Mouse (Mus musculus) fibroblast of lung, adult 2 months (primary cell): ENCODE measurements around the gene Nwd1.
A peak's percentile ranks its signal among the peaks of the same experiment; 100 is the strongest.
"Not testable (repeated sequence)": the region's sequence is repeated elsewhere in the genome, so short reads cannot be mapped to it uniquely, and the experiment has no call there.

ENCODE experiments used
- DNase-seq: peaks from one replicate; pipeline ENCODE4 v3.0.0-alpha.2; 2011; ENCODE audit warnings: low read depth

Gene Nwd1

DNA sequence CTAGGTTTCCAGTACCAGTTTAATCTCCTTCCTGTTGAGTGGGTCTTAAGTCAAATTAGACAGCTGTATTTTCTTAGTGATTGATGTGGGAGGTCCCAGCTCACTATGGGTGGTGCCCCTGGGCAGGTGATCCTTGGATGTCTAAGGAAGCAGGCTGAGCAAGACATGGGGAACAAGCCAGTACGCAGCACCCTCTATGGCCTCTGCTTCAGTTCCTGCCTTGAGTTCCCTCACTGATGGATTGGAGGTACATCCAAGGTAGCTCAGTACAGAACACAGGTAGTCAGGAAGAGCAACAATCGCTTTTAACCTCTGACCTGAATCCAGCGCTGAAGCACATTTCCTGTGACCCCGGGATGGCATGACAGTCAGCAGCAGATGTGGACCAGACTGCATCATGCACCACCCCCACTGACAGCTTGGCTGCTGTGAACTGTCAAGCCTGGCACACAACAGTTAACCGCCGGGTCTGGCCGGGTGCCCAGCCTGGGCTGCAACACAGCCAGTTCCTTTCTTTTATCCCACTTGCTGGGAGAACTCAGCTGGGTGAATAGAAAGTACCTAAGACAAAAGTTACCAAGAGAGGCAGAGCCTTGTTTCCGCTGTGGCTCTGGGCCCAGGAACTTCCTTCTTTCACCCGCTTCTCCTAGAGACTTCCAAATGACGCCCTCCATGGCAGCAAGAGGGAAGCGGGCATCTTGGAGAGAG, at the start of gene Nwd1:
Gene Nwd1 (plus strand): TSS at position 652 of the 708 bp plus-strand sequence.
- DNase-seq, result peak; percentile 78

GRCm38 (mm10) chr8:72642885-72643284, 3.6 kb upstream of the Nwd1 start:
- no peak for DNase-seq

DNA sequence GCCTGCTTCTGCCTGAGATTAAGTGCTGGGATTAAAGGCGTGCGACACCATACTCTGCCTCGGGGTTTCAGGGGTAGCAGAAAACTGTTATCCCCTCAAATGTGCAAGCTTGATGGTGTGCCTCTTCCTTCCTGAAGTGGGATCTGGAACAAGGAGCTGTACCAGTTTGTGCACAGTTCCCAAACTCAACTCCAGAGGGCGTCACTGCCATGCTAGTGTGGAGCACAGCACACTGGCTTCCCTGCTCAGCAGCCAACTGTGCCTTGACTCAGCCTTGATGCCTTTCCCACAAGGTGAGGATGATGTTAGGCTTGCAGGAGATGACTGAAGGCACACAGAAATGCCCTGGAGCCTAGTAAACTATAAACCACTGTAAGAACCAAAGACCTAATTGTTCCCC, 1.9 kb upstream of the Nwd1 start:
- DNase-seq, result no peak

DNA sequence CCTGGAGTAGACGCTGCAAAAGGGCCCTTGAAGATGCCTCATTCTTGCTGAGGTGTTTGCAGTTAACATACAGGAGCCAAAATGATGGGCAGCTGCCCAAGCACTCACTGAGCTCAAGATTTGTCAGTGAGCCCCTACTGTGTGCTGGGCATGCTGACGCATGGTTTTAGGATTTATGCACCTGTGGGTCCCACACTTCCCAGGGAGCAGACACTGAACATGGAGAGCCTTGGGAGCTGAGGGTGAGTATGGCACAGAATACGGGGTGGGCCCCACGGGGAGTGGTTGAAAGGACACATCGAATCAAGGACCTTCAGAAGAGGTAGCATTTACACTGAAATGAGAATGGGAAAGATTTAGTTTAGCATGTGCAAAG, 245 bp downstream of the Nwd1 start:
- no peak for DNase-seq

DNA sequence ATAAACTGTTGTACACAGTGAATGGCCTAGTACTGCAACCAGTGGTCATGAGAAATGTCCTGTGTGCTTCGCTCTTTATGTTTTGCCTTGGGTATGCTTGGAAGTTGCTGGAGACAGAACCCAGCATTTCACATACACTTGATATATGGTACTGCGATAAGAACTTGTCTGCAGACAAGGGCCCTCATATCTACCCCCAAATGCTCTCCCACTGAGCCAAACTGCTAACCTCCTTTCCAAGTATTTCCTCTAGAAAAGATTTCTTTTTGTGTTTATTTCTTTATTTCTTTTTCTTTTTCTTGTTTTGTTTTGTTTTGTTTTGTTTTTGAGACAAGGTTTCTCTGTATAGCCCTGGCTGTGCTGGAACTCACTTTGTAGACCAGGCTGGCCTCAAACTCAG, 4.2 kb downstream of the Nwd1 start:
- no peak for DNase-seq

- no peak for DNase-seq
Observed at GRCm38 (mm10) chr8:72654565-72655521, 8.3 kb downstream of the Nwd1 start.

DNA sequence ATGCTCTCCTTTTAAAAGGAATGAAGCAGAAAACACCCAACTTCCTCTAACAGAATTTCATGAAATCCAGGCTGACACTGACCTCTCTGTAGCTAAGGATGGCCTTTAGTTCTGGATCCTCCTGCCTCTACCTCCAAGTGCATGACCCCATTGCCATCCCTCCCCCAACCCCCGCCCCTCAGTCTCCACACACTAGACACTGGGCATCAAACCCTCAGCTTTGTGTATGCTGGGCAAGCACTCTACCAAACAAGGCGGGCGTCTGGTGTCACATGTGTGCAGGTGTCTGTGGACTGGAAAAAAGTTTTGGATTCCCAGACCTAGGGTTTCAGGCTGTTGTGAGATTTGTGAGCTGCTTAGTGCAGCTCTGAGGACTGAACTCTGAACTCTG, 9.0 kb downstream of the Nwd1 start:
- no peak for DNase-seq

- no peak for DNase-seq
Observed at GRCm38 (mm10) chr8:72659967-72660366, 13.5 kb downstream of the Nwd1 start.

GRCm38 (mm10) chr8:72664107-72664652, 17.7 kb downstream of the Nwd1 start:
- DNase-seq, result no peak

DNA sequence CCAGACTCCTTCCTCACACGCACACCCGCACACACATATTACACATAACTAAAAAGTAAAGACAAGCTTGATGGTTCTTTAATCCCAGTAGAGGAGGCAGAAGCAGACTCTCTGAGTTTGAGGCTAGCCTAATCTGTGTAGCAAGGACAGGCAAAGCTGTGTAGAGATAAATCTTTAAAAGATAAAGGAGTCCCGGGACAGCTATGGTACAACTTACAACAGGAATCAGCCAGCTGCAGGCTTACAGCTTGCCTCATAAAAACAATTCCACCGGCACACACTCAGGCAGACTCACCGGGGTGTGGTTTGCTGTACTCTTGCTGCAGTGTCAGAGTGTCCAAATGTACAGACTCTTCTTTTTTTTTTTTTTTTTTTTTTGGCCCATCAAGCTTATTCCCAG, 18.2 kb downstream of the Nwd1 start:
- DNase-seq, result no peak

DNA sequence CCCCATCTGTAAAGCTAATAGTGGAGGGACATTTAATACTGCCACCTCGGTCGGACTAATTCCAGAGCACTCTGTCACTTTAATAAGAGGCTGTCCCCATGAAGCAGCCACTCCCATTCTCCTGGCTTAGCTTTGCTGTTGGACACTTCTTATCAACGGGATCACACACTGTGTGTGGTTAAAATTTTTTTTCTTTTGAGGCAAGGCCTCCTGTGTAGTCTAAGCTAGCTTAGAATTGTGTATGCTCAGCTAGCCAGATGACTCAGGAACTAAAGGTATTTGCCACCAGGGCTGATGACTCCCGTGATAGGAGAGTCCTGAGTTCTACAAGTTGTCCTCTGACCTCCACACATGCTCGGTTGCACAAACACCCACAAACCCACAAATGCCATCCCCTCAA, 18.9 kb downstream of the Nwd1 start:
- DNase-seq, result no peak

GRCm38 (mm10) chr8:72668925-72669324, 22.4 kb downstream of the Nwd1 start:
- DNase-seq, result no peak

GRCm38 (mm10) chr8:72672802-72673201, 26.3 kb downstream of the Nwd1 start:
- no peak for DNase-seq

DNA sequence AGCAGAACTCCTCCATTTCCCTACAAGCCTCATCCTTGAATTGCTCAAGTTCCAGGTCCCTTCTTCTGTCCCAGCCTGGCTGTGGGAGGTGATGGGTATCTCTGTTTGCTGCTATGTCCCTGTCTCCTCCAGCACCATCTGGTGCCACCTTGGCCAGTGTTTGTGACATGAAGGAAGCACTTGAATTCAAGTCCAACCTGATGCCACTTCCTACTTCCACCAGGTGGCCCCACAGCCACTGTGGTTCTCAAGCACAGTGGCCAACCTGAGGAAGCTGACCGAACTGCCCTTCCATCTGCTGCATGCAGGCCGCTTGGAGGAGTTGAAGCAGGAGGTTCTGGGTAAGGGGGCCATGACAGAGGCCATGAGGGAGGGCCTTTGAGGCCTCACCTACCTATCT, 27.7 kb downstream of the Nwd1 start:
- no peak for DNase-seq

DNA sequence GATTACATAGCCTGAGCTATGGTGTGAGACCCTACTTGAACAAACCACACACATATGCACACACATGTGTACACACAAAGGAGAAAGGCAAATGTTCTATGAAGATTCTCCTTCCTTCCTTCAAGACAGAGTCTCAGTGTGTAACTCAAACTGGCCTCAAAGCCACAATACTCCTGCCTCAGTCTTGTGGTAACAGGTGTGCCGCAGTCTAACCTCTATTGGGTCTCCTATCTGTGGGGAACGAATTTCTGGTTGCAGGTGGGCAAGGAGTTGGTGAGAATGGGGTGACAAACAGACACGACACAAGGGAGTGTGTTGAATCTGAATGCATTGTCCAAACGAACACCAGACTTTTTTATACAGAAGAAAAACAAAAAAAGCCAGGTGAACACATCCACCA, 29.9 kb downstream of the Nwd1 start:
- DNase-seq, result no peak

DNA sequence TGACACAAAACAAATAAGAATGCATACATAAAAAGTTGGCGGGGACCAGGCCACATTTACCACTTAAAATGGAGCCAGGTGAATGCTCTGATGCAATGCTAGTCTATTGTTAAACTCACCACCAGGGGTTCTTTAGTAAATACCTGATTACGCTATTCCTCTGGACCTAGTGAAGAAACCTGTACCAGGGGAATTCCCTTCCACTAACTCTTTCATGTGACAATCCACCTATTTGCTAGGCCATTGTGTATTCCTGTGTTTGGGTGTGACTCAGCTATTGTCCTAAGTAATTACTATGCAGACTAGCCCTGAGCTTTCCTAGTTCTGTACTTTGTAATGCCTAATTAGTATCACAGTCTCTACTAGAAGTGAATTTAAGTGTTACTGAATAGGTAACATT, 30.3 kb downstream of the Nwd1 start:
- not testable (repeated sequence) for DNase-seq

GRCm38 (mm10) chr8:72677331-72677730, 30.8 kb downstream of the Nwd1 start:
- DNase-seq, result no peak

DNA sequence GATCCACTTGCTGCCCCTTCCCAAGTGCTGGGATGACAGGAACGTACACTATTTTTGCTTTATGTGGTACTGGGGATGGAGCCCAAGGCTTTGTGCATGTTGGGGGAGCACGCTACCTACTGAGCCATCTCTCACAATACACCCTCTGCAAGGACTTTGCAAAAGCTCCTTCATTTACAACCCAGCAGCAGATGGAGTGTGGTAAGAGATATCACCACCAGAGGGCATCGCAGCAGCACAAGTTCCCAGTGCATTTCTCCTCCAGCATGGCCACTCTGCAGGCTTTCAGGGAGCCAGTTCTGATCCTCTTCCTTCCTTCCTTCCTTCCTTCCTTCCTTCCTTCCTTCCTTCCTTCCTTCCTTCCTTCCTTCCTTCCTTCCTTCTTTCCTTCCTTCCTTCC, 33.6 kb downstream of the Nwd1 start:
- DNase-seq, result peak; percentile 19

DNA sequence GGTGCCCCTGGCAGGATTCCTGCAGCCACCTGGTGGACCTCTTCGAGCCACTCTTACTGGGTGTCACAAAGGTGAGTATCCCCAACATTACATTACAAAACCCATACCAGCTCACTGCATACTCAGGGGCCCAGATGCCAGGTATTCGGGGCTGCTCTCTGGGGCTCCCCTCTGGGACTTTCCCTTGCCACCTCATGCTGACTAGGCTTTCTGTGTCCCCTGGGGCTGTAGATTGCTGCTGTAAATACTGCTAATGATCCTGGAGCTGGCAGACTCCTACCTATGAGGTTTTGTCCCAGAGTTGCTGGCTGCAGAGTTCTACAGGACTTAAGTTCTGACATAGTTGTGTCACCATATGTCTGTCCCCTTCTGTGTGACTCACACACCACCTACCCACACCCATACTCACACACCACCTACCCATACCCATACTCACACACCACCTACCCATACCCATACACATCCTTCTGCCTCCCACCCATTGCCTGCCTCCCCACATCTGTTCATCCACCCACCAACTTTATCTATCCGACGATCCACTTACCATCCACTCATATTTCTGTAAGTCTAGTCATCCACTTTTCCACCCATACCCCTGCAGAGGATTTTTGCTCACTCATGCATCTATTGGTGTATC, 35.7 kb downstream of the Nwd1 start:
- DNase-seq, result no peak

GRCm38 (mm10) chr8:72683010-72683521, 36.6 kb downstream of the Nwd1 start:
- no peak for DNase-seq

- not testable (repeated sequence) for DNase-seq
Observed at GRCm38 (mm10) chr8:72683572-72684099, 37.1 kb downstream of the Nwd1 start.

- DNase-seq, result no peak
Observed at GRCm38 (mm10) chr8:72698349-72698926, 51.9 kb downstream of the Nwd1 start.
